Mouse (Mus musculus) small intestine, adult 2 months (tissue): ENCODE results near the gene Prkaca. TPM values are rescaled to one million over a fixed set of nuclear protein-coding genes. Genes with fewer than 3 reads are reported as not detected.
"Not testable (repeated sequence)": the region's sequence is repeated elsewhere in the genome, so short reads cannot be mapped to it uniquely, and the experiment has no call there.

Source experiments
- H3K27ac ChIP-seq: fragments of 200-500 bp; 2 replicates; pipeline ENCODE4 v1.5.1; 2012; ENCODE audit warnings: low read depth, low read length, control low read depth, inconsistent platforms; ENCODE audit not compliant: insufficient read depth
- H3K27me3 ChIP-seq: fragments of 200-500 bp; 2 replicates; pipeline ENCODE4 v1.6.1; 2012; ENCODE audit warnings: mild to moderate bottlenecking, moderate library complexity, low read length, inconsistent platforms; ENCODE audit not compliant: control insufficient read depth, insufficient read depth
- H3K36me3 ChIP-seq: fragments of 200-500 bp; 2 replicates; pipeline ENCODE4 v1.6.1; 2012; ENCODE audit warnings: mild to moderate bottlenecking, low read length, control low read depth, inconsistent platforms; ENCODE audit not compliant: control insufficient read depth, insufficient read depth
- H3K4me1 ChIP-seq: fragments of 200-500 bp; 2 replicates; pipeline ENCODE4 v1.6.1; 2012; ENCODE audit warnings: low read length, inconsistent platforms, mixed read lengths; ENCODE audit not compliant: control insufficient read depth, insufficient read depth, insufficient read length
- H3K4me3 ChIP-seq: fragments of 200-500 bp; 2 replicates; pipeline ENCODE4 v1.5.1; 2012; ENCODE audit warnings: low read depth, mild to moderate bottlenecking, control low read depth, inconsistent platforms, low read length, moderate library complexity
- CTCF ChIP-seq: fragments of 200-500 bp; IDR thresholded peaks from 2 replicates; pipeline ENCODE4 v1.5.1; 2012; ENCODE audit warnings: low read depth, mild to moderate bottlenecking, control low read depth, inconsistent platforms, low read length, moderate library complexity, mixed read lengths; ENCODE audit not compliant: insufficient replicate concordance, insufficient read length; ENCODE audit errors: extremely low read depth
- POLR2A ChIP-seq: fragments of 200-500 bp; IDR thresholded peaks from 2 replicates; pipeline ENCODE4 v1.6.1; 2012; ENCODE audit warnings: low read depth, mild to moderate bottlenecking, control low read depth, inconsistent platforms, low read length, moderate library complexity
- WGBS: fragments of 180-500 bp; shearing (Covaris S2); methylation state at CpG from one replicate; pipeline ENCODE4 v1.1.7; 2018; 5-methylcytosine and 5-hydroxymethylcytosine counted together
- polyA plus RNA-seq: library from polyadenylated mRNA; depleted of rRNA; stranded (reverse); fragments of >200 nt; gene quantifications from 2 replicates; pipeline ENCODE4 v1.2.3, GENCODE M21; 2012

Prkaca gene
- polyA plus RNA-seq, 1 experiment, result 43.8 TPM

DNA sequence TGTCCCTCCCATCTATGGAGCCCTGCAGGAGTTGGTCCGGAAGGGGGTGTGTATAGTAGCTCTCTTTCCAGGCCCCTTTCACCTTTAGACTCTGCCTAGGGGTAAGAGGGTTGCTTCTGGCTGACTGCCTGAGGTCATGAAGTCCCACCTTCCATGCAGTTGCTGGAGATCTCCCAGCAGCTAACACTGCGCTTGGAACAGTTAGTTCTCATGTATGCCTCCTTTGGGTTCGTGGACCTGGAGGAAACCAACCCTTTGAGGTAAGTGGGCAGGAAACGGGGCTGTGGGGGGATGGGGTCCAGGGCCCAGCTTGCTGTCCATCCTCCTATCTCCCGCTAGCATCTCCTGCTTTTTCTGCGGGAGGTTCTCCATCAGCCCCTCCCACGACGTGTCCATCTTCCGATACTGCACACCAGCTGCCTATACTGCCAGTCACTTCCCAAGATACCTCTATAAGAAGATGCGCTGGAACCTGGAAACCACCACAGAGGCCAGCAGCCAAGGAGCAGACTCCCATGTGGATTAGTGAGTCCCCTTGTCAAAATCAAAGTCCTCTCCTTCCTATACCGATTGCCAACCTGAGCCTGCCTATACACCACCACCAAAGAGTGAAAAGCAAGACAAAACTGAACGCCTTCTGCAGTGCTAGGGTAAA is 30.3 kb downstream of the Prkaca start:
- H3K36me3 ChIP-seq, result peaks cover 4% of the 10 kb centered on the region
- H3K27me3 ChIP-seq, result no peaks in the 10 kb centered on the region
- TF ChIP-seq POLR2A (no peak), CTCF (no peak)
- H3K4me3 ChIP-seq, result no peak overlapping the region; the same call in 1 of the 2 replicates
- 74% methylated on average over 12 of the region's 12 CpGs for WGBS
- H3K27ac ChIP-seq, result no peak overlapping the region
- H3K4me1 ChIP-seq, result peaks cover 12% of the 10 kb centered on the region

DNA sequence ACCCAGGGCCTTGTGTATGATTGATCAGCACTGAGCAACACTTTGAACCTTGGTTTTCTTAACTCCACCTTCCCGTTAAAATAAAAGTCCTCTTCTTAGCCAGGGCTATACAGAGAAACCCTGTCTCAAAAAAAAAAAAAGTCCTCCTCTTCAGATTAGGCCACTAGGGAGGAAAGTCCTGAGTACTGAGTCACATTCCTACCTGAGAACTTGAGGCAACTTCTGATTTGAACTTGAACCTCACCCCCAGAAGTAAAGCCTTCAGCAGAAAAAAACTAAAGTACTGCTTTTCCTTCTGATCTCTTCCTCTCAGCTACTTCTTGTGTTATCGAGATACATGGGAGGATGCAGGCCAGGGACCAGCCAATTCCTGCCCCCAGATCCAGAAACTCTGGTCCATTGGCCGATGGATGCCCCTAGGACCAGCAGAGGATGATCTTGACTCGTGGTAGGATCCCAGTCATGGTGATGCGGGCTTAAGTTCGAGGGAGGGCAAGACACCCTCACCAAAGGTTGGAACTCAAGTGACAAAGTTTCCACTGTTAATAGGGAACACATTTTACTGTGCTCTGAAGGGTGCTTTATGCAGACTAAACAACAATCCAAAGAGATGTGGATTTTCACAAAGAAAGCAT is 30.9 kb downstream of the Prkaca start:
- H3K27ac ChIP-seq, result peak overlapping the region; percentile 42

DNA sequence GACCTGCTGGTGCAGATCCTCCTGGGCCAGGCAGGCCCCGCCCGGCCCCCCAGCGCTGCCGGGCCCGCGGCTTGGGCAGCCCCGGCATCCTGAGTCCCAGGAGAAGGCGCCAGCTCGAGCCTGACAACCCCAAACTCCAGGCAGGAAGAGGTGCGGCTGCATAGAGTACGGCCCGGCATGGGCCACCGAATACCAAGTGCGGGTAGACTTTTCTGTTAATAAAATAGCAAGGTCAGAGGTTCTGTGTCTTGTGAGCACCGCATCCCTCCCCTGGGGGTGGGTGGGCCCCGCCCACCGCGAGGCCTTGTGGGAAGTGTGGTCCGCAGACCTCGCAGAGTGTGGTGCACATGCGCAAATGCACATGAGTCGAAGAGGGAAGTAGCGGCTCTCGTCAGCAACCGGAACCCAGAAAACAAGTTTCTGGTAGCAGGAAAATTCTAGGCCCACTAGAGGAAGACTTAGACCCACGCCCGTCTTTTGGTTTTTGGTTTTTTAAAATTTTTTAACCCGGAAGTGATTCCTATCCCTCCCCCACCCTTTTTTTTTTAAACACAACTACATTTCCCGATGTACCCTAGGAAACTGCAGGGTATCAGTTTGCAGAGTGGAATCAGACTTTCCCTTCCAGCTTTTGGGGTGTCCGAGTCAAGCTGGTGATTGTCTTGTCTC is 31.9 kb downstream of the Prkaca start:
- Histone ChIP-seq H3K36me3 (peaks cover 4% of the 10 kb centered on the region), H3K4me1 (peaks cover 5% of the 10 kb centered on the region; the same call in 1 of the 2 replicates), H3K27me3 (no peaks in the 10 kb centered on the region), H3K4me3 (peak overlapping the region; percentile 77), H3K27ac (peak overlapping the region; percentile 48)
- no peak for TF ChIP-seq CTCF
- peak; percentile 68; the same call in 1 of the 2 replicates for TF ChIP-seq POLR2A
- WGBS, result under 1% methylated on average over 30 of the region's 30 CpGs

More for the DNA sequence above, 30.9 kb downstream of the Prkaca start:
- Histone ChIP-seq H3K4me3 (peak overlapping the region; percentile 23; the same call in 1 of the 2 replicates), H3K4me1 (peaks cover 12% of the 10 kb centered on the region), H3K27me3 (no peaks in the 10 kb centered on the region), H3K36me3 (peaks cover 4% of the 10 kb centered on the region)
- WGBS, result 67% methylated on average over 6 of the region's 6 CpGs
- no peak for TF ChIP-seq CTCF
- no peak for TF ChIP-seq POLR2A

DNA sequence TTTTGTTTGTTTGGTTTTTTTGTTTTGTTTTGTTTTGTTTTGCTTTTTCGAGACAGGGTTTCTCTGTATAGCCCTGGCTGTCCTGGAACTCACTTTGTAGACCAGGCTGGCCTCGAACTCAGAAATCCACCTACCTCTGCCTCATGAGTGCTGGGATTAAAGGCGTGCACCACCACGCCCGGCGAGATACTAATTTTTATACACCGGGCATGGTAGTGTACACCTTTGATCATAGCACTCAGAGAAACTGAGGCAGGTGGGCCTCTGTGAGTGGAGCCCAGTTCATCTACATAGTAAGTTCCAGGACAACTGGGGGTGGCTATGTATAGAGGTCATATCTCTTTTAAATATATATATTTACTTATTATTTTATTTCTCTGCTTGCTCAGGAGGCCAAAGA is 32.7 kb downstream of the Prkaca start:
- H3K4me1 ChIP-seq, H3K27me3 ChIP-seq, H3K27ac ChIP-seq, H3K4me3 ChIP-seq, H3K36me3 ChIP-seq: not testable (repeated sequence)
- WGBS, result 87% methylated on average over 7 of the region's 7 CpGs

DNA sequence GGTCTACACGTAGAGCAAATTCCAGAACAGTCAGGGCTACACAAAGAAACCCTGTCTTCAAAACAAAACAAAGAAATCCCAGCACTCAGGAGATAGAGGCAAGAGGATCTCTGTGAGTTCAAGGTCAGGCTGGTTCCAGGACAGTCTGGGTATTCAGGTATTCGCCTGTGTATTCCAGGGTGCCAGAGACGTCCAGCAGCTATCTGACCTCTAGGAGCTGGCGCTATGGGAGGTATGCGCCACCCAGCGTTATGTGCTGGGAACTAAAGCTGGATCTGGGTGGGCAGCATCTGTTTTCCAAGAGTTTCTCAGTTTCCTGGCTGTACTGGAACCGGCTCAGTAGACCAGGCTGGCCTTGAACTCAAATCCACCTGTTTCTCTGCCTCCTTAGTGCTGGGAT is 35.6 kb downstream of the Prkaca start:
- Histone ChIP-seq H3K36me3 (no peaks in the 10 kb centered on the region), H3K4me1 (peaks cover 12% of the 10 kb centered on the region), H3K27me3 (peaks cover 25% of the 10 kb centered on the region), H3K4me3 (no peak overlapping the region), H3K27ac (no peak overlapping the region)
- TF ChIP-seq POLR2A, result no peak
- TF ChIP-seq CTCF, result no peak
- WGBS, result 57% methylated on average over 7 of the region's 7 CpGs

DNA sequence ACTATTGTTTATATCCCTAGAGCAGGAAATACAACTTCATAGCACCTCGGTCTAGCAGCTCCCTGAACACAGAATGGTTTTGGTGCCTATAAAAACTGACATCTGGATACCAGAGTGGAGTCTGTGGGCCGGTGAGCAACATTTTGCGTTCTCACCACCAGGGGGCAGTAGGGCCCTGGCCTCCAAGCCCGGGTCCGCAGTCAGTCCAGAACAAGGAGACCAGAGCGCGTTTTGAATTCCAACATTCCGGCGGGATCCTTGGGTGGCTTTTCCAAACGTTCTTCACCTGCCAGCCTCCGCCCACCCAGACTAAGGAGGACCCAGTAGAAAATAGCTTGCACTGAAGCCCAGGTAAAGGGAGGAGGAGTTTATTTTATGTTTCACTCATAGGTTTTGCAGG is 37.1 kb downstream of the Prkaca start:
- no peak for TF ChIP-seq POLR2A
- TF ChIP-seq CTCF, result peak; percentile 94
- Histone ChIP-seq H3K27me3 (peaks cover 25% of the 10 kb centered on the region), H3K27ac (no peak overlapping the region), H3K36me3 (no peaks in the 10 kb centered on the region), H3K4me1 (peaks cover 12% of the 10 kb centered on the region), H3K4me3 (no peak overlapping the region)
- under 1% methylated on average over 11 of the region's 11 CpGs for WGBS
